Mouse (Mus musculus): ENCODE data around the gene Galk2. TPM values are rescaled to one million over a fixed set of nuclear protein-coding genes. Genes with fewer than 3 reads are reported as not detected.

Galk2 gene
- 0.04 and 0.05 TPM in 2 replicates for polyA plus RNA-seq (2012)

DNA sequence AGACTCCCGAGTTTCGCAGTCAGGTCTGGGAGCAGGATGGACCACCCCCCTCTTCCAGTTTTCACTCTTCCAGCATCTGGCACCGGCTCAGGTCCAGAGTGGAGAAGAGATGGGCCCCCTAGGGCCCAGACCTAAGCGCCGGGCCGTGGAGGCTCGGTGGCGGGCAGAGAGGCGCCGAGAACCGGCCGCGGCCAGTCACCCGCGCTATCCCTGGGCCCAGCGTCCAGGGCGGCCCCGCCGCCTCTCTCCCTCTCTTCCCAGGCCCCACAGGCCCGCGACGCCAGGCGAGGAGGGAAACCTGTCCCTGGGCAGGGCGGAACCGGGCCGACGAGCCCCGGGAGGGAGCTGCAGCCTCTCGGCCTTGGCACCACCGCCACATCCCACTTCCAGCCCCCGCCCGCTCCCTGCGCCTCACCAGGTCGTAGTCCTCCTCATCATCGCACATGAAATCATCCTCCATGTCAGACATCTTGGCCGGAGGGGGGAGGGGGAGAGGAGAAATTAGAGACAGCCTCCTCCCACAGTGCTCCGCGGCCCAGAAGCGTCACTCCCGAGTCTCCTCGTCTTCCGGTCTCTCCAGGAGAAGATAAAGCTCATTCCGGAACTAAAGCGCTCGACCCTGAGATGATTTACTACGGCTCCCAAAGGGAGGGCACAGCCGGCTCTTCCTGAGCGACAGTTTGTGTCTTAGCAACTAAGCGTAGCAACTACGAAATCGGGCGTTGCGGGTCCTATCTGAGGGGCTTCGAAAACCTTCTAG, at the start of gene Galk2, which contains the start of gene Cops2:
Galk2 (plus strand) TSS at position 589 of the 760 bp plus-strand sequence.
Cops2 (minus strand) TSS at position 619 of the 760 bp plus-strand sequence.
- Histone ChIP-seq H3K9me3 (ENCODE audit: control insufficient read depth, low read length) (no peaks in the 10 kb centered on the region), H3K4me1 (ENCODE audit: control insufficient read depth) (peaks cover 37% of the 10 kb centered on the region), H3K27me3 (ENCODE audit: control insufficient read depth) (no peaks in the 10 kb centered on the region), H3K36me3 (ENCODE audit: control insufficient read depth) (peaks cover 6% of the 10 kb centered on the region), H3K4me3 (replicated peaks) (peak within 1 kb of the TSS; percentile 78)
- TF ChIP-seq GATA1 (IDR thresholded peaks at IDR 0.05; ENCODE audit: low read length) (peak; percentile 75), TAL1 (IDR thresholded peaks at IDR 0.05; ENCODE audit: low read length) (no peak)

DNA sequence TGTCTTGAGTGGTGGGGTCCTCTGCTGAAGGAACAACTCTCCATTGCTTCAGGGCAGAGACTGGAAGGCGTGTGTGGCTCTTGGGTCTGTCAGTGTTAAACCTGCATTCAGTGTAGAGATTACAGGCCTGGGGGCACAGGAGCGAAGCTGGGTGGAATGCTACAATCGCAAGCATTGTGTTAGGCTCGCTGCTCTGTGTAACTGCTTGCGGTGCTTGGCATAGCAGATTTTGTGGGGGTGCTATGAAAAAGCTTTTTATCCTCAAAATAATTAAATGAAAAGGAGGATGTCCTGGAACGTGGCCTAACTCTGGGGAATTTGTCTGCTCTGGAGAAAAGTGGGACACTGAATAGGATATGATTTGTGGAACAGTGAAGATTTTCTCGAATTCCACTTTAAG, 49.4 kb upstream of the Galk2 start:
- TF ChIP-seq GATA1 (IDR thresholded peaks at IDR 0.05; ENCODE audit: low read length) (no peak), TAL1 (IDR thresholded peaks at IDR 0.05; ENCODE audit: low read length) (no peak)
- Histone ChIP-seq H3K4me3 (replicated peaks) (no peak overlapping the region), H3K4me1 (ENCODE audit: control insufficient read depth) (no peaks in the 10 kb centered on the region), H3K9me3 (ENCODE audit: control insufficient read depth, low read length) (no peaks in the 10 kb centered on the region), H3K27me3 (ENCODE audit: control insufficient read depth) (no peaks in the 10 kb centered on the region), H3K36me3 (ENCODE audit: control insufficient read depth) (no peaks in the 10 kb centered on the region)

DNA sequence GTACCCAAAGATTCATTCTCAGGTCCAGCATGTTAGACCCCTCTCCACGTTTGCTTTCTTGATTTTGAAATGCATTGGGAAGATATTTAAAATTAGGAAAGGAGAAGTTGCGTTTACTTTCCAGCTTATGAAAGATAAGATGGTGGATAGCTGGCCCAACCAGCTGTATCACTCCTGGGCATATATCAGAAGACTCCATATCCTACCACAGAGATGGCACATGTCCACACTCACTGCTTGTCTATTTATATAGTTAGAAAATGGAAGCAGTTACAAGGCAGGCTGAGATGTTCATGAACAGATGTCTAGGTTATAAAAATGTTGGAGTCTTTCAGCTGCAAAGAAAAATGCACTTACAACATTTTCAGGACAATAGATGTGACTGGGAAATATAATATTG, 47.6 kb upstream of the Galk2 start:
- Histone ChIP-seq H3K4me3 (replicated peaks) (no peak overlapping the region), H3K36me3 (ENCODE audit: control insufficient read depth) (no peaks in the 10 kb centered on the region), H3K4me1 (ENCODE audit: control insufficient read depth) (no peaks in the 10 kb centered on the region), H3K9me3 (ENCODE audit: control insufficient read depth, low read length) (no peaks in the 10 kb centered on the region), H3K27me3 (ENCODE audit: control insufficient read depth) (no peaks in the 10 kb centered on the region)
- TF ChIP-seq GATA1 (IDR thresholded peaks at IDR 0.05; ENCODE audit: low read length) (no peak), TAL1 (IDR thresholded peaks at IDR 0.05; ENCODE audit: low read length) (no peak)

DNA sequence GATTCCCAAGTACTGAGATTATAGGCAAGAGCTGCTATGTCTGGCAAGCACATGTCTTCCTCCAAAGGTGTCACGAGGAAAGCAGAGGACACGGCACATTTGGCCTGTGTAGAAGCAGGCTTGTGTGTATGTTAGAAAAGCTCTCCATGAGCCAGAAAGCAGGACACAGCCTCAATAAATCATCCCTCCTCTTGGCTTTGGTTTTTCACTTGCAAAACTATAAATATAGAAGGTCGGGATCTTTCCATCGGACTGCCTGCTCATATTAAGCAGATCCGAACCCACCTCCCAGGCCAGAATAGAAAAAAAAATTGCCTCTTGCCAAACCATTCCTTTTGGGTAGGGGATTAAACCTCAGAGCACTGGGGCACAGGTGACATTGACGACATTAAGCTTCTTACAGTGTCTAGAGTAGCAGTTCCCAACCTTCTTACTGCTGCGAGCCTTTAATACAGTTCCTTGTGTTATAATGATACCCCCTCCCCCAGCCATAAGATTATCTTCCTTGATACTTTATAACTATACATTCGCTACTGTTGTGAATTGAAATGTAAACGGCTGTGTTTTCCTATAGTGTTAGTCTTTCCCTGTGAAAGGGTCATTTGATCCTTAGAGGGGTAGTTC, 44.8 kb upstream of the Galk2 start:
- TF ChIP-seq TAL1 (IDR thresholded peaks at IDR 0.05; ENCODE audit: low read length) = no peak
- no peak for TF ChIP-seq GATA1 (IDR thresholded peaks at IDR 0.05; ENCODE audit: low read length)
- Histone ChIP-seq H3K36me3 (ENCODE audit: control insufficient read depth) (no peaks in the 10 kb centered on the region), H3K4me3 (replicated peaks) (no peak overlapping the region), H3K4me1 (ENCODE audit: control insufficient read depth) (no peaks in the 10 kb centered on the region), H3K9me3 (ENCODE audit: control insufficient read depth, low read length) (no peaks in the 10 kb centered on the region), H3K27me3 (ENCODE audit: control insufficient read depth) (no peaks in the 10 kb centered on the region)

DNA sequence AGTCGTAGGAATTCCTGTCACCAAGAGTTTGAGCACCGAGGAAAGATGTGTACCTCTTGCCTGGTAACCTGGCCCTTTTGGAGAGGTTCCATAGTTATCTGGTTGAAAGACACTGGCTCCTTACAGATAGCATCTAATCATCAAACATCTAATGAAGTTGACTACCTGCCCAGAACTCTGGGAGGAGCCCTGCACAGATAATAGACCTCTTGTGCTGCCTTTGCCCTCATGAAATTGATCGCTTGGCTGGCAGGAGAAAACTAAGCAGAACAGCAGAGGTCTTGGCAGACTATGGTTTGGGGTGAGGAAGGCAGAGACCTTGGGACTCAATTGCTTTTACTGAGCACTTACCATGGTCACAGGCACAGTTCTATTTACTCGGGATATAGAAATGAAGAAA, 38.5 kb upstream of the Galk2 start:
- Histone ChIP-seq H3K27me3 (ENCODE audit: control insufficient read depth) (no peaks in the 10 kb centered on the region), H3K36me3 (ENCODE audit: control insufficient read depth) (no peaks in the 10 kb centered on the region), H3K4me3 (replicated peaks) (no peak overlapping the region), H3K9me3 (ENCODE audit: control insufficient read depth, low read length) (no peaks in the 10 kb centered on the region), H3K4me1 (ENCODE audit: control insufficient read depth) (no peaks in the 10 kb centered on the region)
- TF ChIP-seq GATA1 (IDR thresholded peaks at IDR 0.05; ENCODE audit: low read length) (no peak), TAL1 (IDR thresholded peaks at IDR 0.05; ENCODE audit: low read length) (no peak)

DNA sequence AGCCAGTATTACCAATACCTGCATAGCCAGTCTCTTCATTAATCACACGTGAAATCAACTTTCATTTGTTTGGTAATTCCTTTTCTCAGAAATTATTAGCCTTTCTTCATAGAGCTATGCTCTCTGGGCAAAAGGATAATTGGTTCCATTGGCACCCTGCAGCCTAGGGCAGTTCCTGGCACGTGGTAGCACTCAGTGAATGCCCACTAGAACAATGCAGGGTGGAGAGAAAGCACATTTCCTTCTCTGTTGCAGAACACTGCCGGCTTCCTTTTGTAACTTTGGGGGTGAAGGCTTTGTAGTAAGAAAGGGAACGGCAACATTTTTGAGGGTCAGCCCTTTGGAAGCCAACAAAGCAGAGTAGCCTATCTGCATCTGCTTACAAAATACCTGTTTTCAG, 32.7 kb upstream of the Galk2 start:
- H3K36me3 ChIP-seq (ENCODE audit: control insufficient read depth) = peaks cover 32% of the 10 kb centered on the region
- H3K9me3 ChIP-seq (ENCODE audit: control insufficient read depth, low read length) = no peaks in the 10 kb centered on the region
- no peaks in the 10 kb centered on the region for H3K4me1 ChIP-seq (ENCODE audit: control insufficient read depth)
- no peak overlapping the region for H3K4me3 ChIP-seq (replicated peaks)
- no peaks in the 10 kb centered on the region for H3K27me3 ChIP-seq (ENCODE audit: control insufficient read depth)
- TF ChIP-seq TAL1 (IDR thresholded peaks at IDR 0.05; ENCODE audit: low read length) (no peak), GATA1 (IDR thresholded peaks at IDR 0.05; ENCODE audit: low read length) (no peak)

DNA sequence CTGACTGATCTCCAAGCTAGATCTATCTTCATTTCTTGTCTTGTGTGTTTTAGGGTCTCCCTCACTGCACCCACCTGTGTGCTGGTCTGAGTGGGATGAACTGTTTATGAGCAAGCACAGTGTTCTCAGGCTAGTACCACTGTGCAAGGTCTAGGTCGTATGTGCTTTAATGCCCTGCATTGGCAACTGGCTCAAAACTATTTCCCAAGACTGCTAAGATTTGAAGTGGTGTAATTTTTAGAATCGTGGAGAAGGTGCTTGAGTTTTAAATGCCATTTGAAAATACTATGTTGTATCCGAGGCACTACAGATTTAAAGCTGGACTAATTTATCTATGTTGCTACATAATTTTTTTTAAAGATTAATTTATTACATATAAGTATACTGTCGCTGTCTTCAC, 31.0 kb upstream of the Galk2 start:
- TF ChIP-seq GATA1 (IDR thresholded peaks at IDR 0.05; ENCODE audit: low read length) (no peak), TAL1 (IDR thresholded peaks at IDR 0.05; ENCODE audit: low read length) (no peak)
- no peaks in the 10 kb centered on the region for H3K4me1 ChIP-seq (ENCODE audit: control insufficient read depth)
- H3K9me3 ChIP-seq (ENCODE audit: control insufficient read depth, low read length) = no peaks in the 10 kb centered on the region
- H3K36me3 ChIP-seq (ENCODE audit: control insufficient read depth) = peaks cover 49% of the 10 kb centered on the region
- no peak overlapping the region for H3K4me3 ChIP-seq (replicated peaks)
- no peaks in the 10 kb centered on the region for H3K27me3 ChIP-seq (ENCODE audit: control insufficient read depth)

DNA sequence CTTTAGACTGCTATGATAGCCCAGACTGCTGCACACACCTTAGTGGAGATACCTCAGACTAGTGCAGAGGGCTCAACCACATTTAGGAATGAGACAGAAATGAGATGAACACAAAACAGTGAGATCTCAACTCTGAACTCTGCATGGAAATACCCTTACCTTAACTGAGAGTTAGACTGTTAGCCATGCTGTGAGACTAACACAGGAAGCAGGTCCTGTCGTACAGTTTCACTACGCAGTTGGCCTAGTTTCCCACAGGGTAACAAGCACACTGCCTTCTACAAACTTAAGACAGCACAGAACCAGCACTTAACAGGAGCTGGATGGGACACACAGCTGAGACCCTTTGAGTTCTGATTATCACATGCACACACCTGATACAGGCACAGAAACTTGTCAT, 29.0 kb upstream of the Galk2 start:
- no peaks in the 10 kb centered on the region for H3K9me3 ChIP-seq (ENCODE audit: control insufficient read depth, low read length)
- TF ChIP-seq TAL1 (IDR thresholded peaks at IDR 0.05; ENCODE audit: low read length) = no peak
- H3K4me3 ChIP-seq (replicated peaks) = no peak overlapping the region
- H3K4me1 ChIP-seq (ENCODE audit: control insufficient read depth) = no peaks in the 10 kb centered on the region
- H3K27me3 ChIP-seq (ENCODE audit: control insufficient read depth) = no peaks in the 10 kb centered on the region
- H3K36me3 ChIP-seq (ENCODE audit: control insufficient read depth) = peaks cover 69% of the 10 kb centered on the region

DNA sequence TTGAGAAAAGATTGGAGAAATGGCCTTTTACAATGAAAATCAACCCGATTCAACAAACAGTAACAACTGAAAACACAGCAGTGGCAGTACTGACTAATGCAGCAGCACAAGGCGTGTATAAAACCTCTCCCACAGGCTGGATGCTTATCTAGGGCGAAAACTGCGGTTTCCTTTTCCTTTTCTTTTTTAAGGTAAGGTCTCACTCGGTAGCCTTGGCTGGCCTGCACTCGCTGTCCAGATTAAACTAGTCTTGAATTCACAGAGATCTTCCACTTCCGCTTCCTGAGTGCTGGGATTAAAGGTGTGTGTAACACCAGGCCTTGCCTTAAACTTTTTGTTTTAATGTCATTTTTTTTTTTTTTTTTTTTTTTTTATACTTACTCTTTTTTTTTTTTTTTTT, 20.8 kb upstream of the Galk2 start:
- Histone ChIP-seq H3K4me1 (ENCODE audit: control insufficient read depth) (no peaks in the 10 kb centered on the region), H3K36me3 (ENCODE audit: control insufficient read depth) (peaks cover 92% of the 10 kb centered on the region), H3K27me3 (ENCODE audit: control insufficient read depth) (no peaks in the 10 kb centered on the region), H3K9me3 (ENCODE audit: control insufficient read depth, low read length) (no peaks in the 10 kb centered on the region), H3K4me3 (replicated peaks) (no peak overlapping the region)
- no peak for TF ChIP-seq TAL1 (IDR thresholded peaks at IDR 0.05; ENCODE audit: low read length)
- no peak for TF ChIP-seq GATA1 (IDR thresholded peaks at IDR 0.05; ENCODE audit: low read length)

All from erythroblast, embryonic 14.5 days (primary cell).